Mouse (Mus musculus): ENCODE data around the gene Mks1. TPM values are rescaled to one million over a fixed set of nuclear protein-coding genes. Genes with fewer than 3 reads are reported as not detected.
A peak's percentile ranks its signal among the peaks of the same experiment; 100 is the strongest.

Mks1 gene
- polyA plus RNA-seq (2015; fragmentation: Nextera tagmentation; extraction: Ambion mirVana): 12.0 and 13.4 TPM in 2 replicates

- 3% methylated on average over 40 of the region's 40 CpGs for WGBS
- peak; percentile 90 for ATAC-seq (ENCODE audit: insufficient read depth, low FRiP score, low read depth)
Measured at GRCm38 (mm10) chr11:87852690-87853596, at the start of gene Mks1. Mks1 (plus strand) TSS chr11:87853215.

GRCm38 (mm10) chr11:87805448-87805847, 47.6 kb upstream of the Mks1 start:
- Histone ChIP-seq H3K27ac (no peak overlapping the region), H3K4me2 (no peak overlapping the region), H3K27me3 (replicated peaks) (no peaks in the 10 kb centered on the region), H3K4me1 (no peaks in the 10 kb centered on the region), H3K4me3 (replicated peaks) (no peak overlapping the region), H3K9me3 (no peaks in the 10 kb centered on the region), H3K36me3 (no peaks in the 10 kb centered on the region), H3K9ac (no peak overlapping the region)
- no peak for ATAC-seq (ENCODE audit: insufficient read depth, low FRiP score, low read depth)
- 71% methylated on average over 1 of the region's 1 CpGs for WGBS

More at GRCm38 (mm10) chr11:87852690-87853596, at the start of gene Mks1:
- Histone ChIP-seq H3K4me1 (peaks cover 8% of the 10 kb centered on the region), H3K27me3 (replicated peaks) (no peaks in the 10 kb centered on the region), H3K9ac (peak within 1 kb of the TSS; percentile 9; the same call in 1 of the 2 replicates), H3K9me3 (no peaks in the 10 kb centered on the region), H3K36me3 (no peaks in the 10 kb centered on the region; the same call in 1 of the 2 replicates), H3K27ac (peak within 1 kb of the TSS; percentile 40; the same call in 1 of the 2 replicates), H3K4me2 (peak within 1 kb of the TSS; percentile 81), H3K4me3 (replicated peaks) (peak within 1 kb of the TSS; percentile 63)

- ATAC-seq (ENCODE audit: insufficient read depth, low FRiP score, low read depth): no peak
- no peak overlapping the region for H3K4me3 ChIP-seq (replicated peaks)
- no peaks in the 10 kb centered on the region for H3K9me3 ChIP-seq
- no peaks in the 10 kb centered on the region for H3K36me3 ChIP-seq
- no peaks in the 10 kb centered on the region for H3K27me3 ChIP-seq (replicated peaks)
- no peak overlapping the region for H3K9ac ChIP-seq
- no peak overlapping the region for H3K4me2 ChIP-seq
- H3K27ac ChIP-seq: no peak overlapping the region
- H3K4me1 ChIP-seq: no peaks in the 10 kb centered on the region
- WGBS: 76% methylated on average over 6 of the region's 6 CpGs
Measured at GRCm38 (mm10) chr11:87807433-87807832, 45.6 kb upstream of the Mks1 start.

GRCm38 (mm10) chr11:87808236-87808635, 44.8 kb upstream of the Mks1 start:
- H3K27me3 ChIP-seq (replicated peaks): no peaks in the 10 kb centered on the region
- H3K27ac ChIP-seq: no peak overlapping the region
- H3K9me3 ChIP-seq: no peaks in the 10 kb centered on the region
- no peaks in the 10 kb centered on the region for H3K36me3 ChIP-seq
- no peak for ATAC-seq (ENCODE audit: insufficient read depth, low FRiP score, low read depth)
- WGBS: 70% methylated on average over 7 of the region's 7 CpGs
- no peak overlapping the region for H3K9ac ChIP-seq
- no peaks in the 10 kb centered on the region for H3K4me1 ChIP-seq
- H3K4me3 ChIP-seq (replicated peaks): no peak overlapping the region
- no peak overlapping the region for H3K4me2 ChIP-seq

- Histone ChIP-seq H3K9ac (no peak overlapping the region), H3K36me3 (no peaks in the 10 kb centered on the region), H3K27ac (no peak overlapping the region), H3K4me2 (no peak overlapping the region), H3K27me3 (replicated peaks) (no peaks in the 10 kb centered on the region), H3K9me3 (no peaks in the 10 kb centered on the region), H3K4me1 (no peaks in the 10 kb centered on the region), H3K4me3 (replicated peaks) (no peak overlapping the region)
- ATAC-seq (ENCODE audit: insufficient read depth, low FRiP score, low read depth): no peak
- WGBS: 47% methylated on average over 4 of the region's 4 CpGs
Measured at GRCm38 (mm10) chr11:87811396-87811795, 41.6 kb upstream of the Mks1 start.

GRCm38 (mm10) chr11:87814831-87815230, 38.2 kb upstream of the Mks1 start:
- Histone ChIP-seq H3K9ac (no peak overlapping the region), H3K4me2 (no peak overlapping the region), H3K9me3 (no peaks in the 10 kb centered on the region), H3K27me3 (replicated peaks) (no peaks in the 10 kb centered on the region), H3K4me3 (replicated peaks) (no peak overlapping the region), H3K36me3 (no peaks in the 10 kb centered on the region), H3K4me1 (no peaks in the 10 kb centered on the region), H3K27ac (no peak overlapping the region)
- ATAC-seq (ENCODE audit: insufficient read depth, low FRiP score, low read depth): no peak
- WGBS: 69% methylated on average over 8 of the region's 8 CpGs

GRCm38 (mm10) chr11:87816707-87817442, 36.1 kb upstream of the Mks1 start:
- no peaks in the 10 kb centered on the region for H3K4me1 ChIP-seq
- no peak overlapping the region for H3K27ac ChIP-seq
- no peak for ATAC-seq (ENCODE audit: insufficient read depth, low FRiP score, low read depth)
- H3K4me3 ChIP-seq (replicated peaks): peak overlapping the region; percentile 39
- H3K9me3 ChIP-seq: no peaks in the 10 kb centered on the region
- H3K36me3 ChIP-seq: no peaks in the 10 kb centered on the region
- H3K4me2 ChIP-seq: peak overlapping the region; percentile 69
- H3K27me3 ChIP-seq (replicated peaks): no peaks in the 10 kb centered on the region
- WGBS: 3% methylated on average over 31 of the region's 31 CpGs
- H3K9ac ChIP-seq: no peak overlapping the region

GRCm38 (mm10) chr11:87817443-87817773, 35.6 kb upstream of the Mks1 start:
- Histone ChIP-seq H3K9me3 (no peaks in the 10 kb centered on the region), H3K9ac (no peak overlapping the region), H3K36me3 (no peaks in the 10 kb centered on the region), H3K4me2 (peak overlapping the region; percentile 69), H3K27me3 (replicated peaks) (no peaks in the 10 kb centered on the region), H3K4me1 (no peaks in the 10 kb centered on the region), H3K4me3 (replicated peaks) (peak overlapping the region; percentile 39), H3K27ac (no peak overlapping the region)
- ATAC-seq (ENCODE audit: insufficient read depth, low FRiP score, low read depth): no peak
- 24% methylated on average over 4 of the region's 4 CpGs for WGBS

- no peak for ATAC-seq (ENCODE audit: insufficient read depth, low FRiP score, low read depth)
- H3K4me1 ChIP-seq: no peaks in the 10 kb centered on the region
- H3K4me3 ChIP-seq (replicated peaks): no peak overlapping the region
- H3K9ac ChIP-seq: no peak overlapping the region
- 57% methylated on average over 5 of the region's 5 CpGs for WGBS
- no peaks in the 10 kb centered on the region for H3K36me3 ChIP-seq
- H3K9me3 ChIP-seq: no peaks in the 10 kb centered on the region
- H3K27me3 ChIP-seq (replicated peaks): no peaks in the 10 kb centered on the region
- no peak overlapping the region for H3K4me2 ChIP-seq
- H3K27ac ChIP-seq: no peak overlapping the region
Measured at GRCm38 (mm10) chr11:87821502-87821901, 31.5 kb upstream of the Mks1 start.

- no peaks in the 10 kb centered on the region for H3K9me3 ChIP-seq
- H3K4me3 ChIP-seq (replicated peaks): no peak within 1 kb of the TSS
- H3K36me3 ChIP-seq: no peaks in the 10 kb centered on the region
- no peak for ATAC-seq (ENCODE audit: insufficient read depth, low FRiP score, low read depth)
- 52% methylated on average over 10 of the region's 10 CpGs for whole genome bisulfite sequencing
- no peak within 1 kb of the TSS for H3K9ac ChIP-seq
- H3K4me2 ChIP-seq: no peak within 1 kb of the TSS
- no peak within 1 kb of the TSS for H3K27ac ChIP-seq
- H3K27me3 ChIP-seq (replicated peaks): no peaks in the 10 kb centered on the region
- H3K4me1 ChIP-seq: no peaks in the 10 kb centered on the region
Measured at GRCm38 (mm10) chr11:87828239-87828900, 24.6 kb upstream of the Mks1 start, which contains the start of gene Lpo. Lpo (minus strand) TSS chr11:87828289.

GRCm38 (mm10) chr11:87840676-87841075, 12.3 kb upstream of the Mks1 start:
- no peak overlapping the region for H3K9ac ChIP-seq
- no peak overlapping the region for H3K4me2 ChIP-seq
- H3K27ac ChIP-seq: no peak overlapping the region
- ATAC-seq (ENCODE audit: insufficient read depth, low FRiP score, low read depth): no peak
- H3K36me3 ChIP-seq: no peaks in the 10 kb centered on the region
- H3K9me3 ChIP-seq: no peaks in the 10 kb centered on the region
- H3K4me3 ChIP-seq (replicated peaks): no peak overlapping the region
- no peaks in the 10 kb centered on the region for H3K4me1 ChIP-seq
- 62% methylated on average over 8 of the region's 8 CpGs for WGBS
- H3K27me3 ChIP-seq (replicated peaks): no peaks in the 10 kb centered on the region

All from stomach, embryonic 15.5 days (tissue).